Mouse (Mus musculus) spleen, embryonic (tissue): ENCODE measurements at regions not wholly inside any gene's neighbourhood (a gene's known extent, or its start where the extent isn't known, plus 50 kb on each side); places are given as distances from the start of the nearest gene placed in this dataset.

ENCODE experiments used
- CTCF ChIA-PET: fragments of 350-600 bp; sonication (Branson Sonifier 250); formaldehyde crosslinking; loops from one replicate; lab custom pipeline; 2022; lab: Charles Lee

DNA sequence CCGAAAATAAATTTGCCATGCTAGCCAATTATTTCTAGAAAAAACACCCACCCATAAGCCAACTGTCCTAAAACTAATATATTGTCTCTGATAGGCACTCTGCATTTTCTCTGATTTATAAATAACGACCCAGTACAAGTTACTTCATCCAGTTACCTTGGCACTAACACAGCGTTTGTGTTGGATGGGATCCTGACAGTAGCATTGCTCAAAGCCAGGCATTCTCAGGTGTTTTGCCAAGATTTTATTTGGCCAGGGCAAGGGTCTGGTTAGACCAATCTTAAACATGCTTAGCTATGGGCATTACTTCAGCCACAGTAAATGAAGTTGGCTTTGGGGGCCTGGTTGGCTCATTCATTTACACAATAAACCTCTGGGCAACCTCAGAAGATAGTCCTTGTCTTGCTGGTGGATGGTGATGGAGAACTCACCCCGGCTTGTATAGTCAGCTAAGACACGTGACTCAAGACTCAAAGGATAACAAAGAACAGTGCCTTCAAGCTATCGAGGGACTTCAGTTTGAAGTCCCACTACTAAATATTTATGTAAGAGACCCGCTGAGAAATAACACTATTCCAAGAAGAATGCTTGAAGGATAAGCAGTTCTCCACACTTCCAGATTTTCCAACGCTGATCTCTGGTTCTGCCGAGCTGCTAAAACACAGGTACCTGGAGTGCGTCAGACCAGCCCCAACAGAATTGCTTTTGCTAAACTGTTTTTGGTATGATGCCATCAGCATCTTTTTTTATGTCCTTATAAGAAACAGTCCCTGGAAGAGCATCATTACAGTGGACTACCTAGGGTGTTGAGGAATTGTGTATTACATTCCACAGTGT is 125.0 kb upstream of the Pkdcc start:
- CTCF ChIA-PET = no interaction called here

DNA sequence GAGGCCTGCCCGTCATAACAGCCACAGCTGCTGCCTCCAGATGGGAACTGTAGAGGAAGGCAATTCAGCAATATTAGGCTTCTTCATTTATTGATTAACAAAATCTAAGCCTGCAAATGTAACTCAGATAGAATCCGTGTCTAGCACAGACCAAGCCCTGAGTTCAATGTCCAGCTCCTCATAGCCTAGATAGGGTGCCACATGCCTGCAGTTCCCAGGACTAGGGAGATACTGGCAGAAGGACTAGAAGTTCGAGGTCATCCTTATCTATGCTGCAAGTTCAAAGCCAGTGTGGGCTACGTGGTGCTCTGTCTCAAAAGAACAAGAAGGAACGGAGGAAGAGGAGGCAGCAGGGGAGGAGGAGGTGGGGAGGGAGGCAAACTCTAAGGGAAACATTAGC is 121.2 kb upstream of the Pkdcc start:
- CTCF ChIA-PET = no interaction called here

DNA sequence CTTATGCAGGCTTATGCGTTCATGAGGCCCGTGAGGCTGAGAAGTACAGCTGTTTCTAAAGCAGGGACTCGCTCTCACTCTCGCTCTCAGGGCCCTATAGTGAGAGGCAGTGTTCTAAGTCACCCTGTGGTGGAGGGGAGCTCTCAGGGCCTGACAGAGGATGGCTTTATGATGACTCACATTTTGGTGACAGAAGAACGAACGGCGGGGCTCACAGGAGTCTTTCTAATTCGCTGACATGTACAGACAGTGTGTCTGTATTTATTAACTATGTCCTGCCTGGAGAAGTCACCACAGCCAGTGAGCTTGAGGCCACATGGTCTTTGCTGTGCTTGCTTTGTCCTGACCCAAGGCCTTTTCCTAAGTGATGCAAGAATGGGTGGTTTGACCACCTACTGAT is 118.6 kb upstream of the Pkdcc start:
- CTCF ChIA-PET = no interaction called here

DNA sequence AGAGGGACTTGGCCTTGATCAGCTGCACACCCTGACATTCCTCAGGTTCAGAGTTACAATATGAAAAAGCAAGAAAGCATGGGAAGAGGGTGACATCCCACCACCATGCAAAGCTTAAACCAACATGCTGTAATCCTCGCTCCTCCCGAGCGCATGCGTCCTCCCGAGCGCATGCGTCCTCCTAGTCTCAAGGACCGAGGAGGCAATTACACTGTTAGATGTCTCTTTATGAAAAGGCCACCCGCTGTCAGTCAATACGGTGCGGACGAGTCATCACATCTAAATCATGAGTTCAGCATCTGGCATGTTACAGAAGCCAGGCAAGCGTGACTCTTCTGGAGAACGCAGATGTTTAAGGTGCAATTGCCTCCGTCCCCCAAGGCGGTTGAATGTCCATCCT is 117.1 kb upstream of the Pkdcc start:
- CTCF ChIA-PET = no interaction called here

DNA sequence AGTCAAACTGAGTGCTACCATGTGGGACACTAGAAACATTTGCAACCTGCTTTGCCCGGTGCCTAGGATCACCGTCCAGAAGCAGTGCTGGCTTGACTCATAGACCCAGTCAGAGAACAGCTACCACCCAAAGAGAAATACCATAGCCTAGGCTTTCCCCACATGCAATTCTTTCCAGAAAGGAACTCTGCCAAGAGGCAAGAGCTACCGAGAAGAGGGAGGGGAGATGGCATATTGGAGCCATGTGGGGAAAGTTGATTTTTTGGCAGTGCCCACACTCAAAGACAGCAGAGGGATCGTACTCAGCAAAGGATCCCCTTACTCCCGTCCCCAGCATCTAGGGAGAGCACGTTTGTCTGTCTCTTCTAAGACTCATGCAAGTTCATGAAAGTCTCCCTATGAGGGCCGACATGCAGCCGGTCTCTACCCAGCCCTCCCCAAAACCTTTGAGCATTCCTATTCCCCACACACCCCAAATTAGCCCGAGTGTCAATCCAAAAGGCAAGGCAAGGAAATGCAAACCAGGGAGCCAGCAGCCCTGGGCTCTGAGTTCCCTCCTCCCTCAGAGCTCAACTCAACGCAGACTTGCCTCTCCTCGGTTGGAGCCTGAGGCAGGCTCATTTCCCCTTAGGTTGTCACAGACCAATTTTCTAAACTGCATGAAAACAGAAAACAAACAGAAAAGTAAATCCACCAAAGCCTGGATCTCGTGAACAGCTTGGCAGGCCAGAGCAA is 116.2 kb upstream of the Pkdcc start:
- CTCF ChIA-PET = no interaction called here

DNA sequence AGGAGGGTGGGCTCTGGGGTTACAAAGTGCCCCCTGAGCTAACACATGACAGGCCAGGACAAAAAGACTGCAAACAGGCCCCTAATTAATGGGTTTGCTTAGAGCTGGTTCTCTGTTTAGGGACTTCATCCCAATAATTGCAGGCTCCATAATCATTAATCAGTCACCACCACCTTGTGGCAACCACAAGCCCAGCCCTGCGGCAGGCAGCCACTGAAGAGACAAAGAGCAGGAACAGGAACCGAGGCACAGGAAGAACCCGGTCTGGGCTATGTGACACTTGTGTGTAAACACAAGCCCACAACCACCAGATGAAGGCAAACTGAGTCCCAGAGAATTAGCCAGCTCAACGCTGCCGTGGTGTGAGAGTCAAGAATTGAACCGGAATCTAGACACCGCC is 114.1 kb upstream of the Pkdcc start:
- CTCF ChIA-PET = no interaction called here

DNA sequence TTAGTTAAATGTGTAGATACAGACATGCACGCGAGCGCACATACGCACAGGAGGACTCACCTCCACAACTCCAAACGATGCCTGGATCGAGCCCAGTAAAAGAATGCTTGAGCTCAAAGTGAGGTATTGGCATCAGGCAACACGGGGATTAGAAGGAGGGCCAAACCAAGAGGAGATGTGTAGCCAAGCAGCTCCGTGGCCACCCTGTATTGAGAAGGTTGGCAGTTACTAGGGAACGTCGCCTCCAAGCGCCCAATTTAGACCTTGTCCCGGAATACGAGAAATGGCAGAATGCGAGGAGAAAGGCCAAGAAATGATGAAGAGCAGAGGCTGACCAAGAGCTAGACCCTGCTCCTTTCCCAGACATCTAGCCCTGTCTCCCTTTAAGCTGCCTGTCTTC is 113.3 kb upstream of the Pkdcc start:
- CTCF ChIA-PET = no interaction called here

DNA sequence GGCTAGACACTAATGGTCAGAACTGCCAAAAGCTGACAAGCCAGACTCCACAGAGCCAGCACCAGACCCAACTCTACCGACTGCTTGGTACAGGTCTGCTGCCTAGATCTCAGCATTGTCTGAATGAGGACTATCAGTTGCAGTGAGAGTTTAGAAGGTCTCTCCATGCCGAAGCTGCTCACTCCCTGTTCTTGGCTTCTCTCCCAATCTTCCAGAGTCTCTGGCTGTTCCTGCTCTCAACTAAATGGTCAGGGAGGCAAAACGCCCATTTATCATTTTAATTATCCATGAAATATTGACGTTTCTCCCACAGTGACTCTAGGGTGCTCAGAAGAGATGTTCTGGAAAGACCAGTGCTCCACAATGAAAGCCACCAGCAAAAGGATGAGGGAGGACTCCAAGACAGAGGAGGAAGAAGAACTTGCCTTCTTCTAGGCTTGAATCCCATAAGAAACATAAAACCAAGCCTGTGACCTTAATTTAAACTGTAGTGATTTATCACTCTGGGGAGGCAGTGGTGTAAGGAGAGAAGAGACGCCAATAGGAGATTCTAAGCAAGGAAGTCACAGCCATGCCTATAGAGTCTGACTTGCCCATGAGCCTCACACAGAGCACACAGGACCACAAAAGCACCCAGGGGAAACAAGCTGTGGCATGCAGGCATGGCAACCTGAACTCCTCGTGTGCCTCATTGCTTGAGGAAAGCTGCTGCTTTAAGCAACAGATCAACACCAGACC is 112.2 kb upstream of the Pkdcc start:
- CTCF ChIA-PET = no interaction called here

DNA sequence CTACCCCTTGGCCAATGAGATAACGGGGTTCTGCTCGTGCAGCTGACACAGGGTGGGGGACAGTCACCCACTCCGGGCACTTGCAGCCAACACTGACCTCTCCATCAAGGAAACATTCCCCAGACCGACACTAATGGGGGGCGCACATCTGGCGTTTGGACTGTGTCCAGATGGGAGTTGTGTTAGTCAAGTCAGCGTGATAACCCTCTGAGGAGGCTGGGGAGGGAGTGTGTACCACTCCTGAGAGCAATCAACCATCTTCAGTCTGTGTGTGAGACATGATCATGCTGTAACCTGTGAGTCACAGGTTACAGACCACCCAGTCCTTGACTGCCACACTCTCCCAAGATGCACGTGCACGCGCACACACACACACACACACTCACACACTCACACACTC is 106.9 kb upstream of the Pkdcc start:
- CTCF ChIA-PET = no interaction called here

DNA sequence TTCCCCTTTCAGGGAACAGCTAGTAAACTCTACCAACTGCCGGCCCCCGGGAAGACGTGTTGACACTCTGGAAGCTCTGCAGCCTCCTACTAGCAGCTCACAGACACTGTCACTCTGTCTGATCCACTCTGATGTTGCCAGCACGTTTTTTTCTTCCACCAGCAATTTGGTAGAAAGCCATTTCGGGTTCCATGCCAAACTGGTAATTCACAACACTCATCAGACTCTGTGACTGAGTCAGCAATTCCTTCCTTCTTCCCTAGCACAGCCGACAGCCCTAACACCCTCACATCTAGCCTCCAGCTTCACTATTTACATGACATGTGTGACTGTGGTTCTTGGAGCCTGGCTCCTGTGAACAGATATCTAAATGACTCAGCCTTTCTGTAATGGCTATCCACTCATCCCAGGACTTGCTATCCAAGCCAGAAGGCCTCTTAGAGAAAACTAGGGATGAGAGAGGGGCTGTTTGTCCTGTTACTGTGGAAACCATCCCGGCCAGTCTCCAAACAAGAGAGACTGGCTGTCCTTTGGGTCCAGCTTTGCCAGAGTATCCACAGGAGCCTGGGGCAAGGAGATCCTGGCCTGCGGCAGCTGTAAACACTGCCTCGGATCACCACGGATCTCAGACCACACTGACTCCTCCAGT is 105.2 kb upstream of the Pkdcc start:
- CTCF ChIA-PET = no interaction called here

DNA sequence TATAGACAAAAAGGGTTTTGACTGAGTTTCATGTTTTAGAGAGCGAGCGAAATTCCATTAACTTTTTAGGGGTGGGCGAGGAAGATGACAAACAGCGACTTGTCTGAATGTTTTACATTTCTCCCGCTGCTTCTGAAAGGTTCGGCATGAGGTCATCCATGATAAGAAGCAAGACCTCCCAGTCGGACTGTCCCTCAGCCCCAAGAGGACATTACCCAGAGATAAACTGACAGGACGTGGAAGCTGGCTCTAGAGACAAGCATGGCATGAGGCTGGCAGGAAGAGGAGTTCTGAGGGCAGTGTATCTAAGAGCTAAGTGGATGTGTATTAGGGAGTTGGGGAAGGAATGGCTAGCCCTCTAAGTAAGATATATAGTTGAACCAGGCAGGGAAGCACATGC is 104.5 kb upstream of the Pkdcc start:
- CTCF ChIA-PET = no interaction called here

DNA sequence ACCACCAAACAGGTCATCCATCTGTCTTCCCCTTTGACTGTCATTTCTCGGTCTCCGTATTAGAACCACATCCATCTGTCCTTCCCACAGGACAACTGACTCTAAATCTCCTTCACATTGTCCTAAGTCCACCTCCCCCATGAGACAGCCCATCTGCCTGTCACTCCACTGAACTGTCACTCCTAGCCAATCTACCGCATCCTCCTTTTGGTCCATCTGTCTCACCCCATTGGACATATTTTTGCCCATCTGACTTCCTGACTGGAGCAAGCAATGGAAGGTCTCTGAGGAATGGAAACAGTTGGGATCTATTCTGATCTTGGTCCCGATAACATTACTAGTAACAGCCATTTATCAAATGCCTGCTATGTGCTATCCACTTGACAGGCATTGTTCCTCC is 99.9 kb upstream of the Pkdcc start:
- CTCF ChIA-PET = no interaction called here

DNA sequence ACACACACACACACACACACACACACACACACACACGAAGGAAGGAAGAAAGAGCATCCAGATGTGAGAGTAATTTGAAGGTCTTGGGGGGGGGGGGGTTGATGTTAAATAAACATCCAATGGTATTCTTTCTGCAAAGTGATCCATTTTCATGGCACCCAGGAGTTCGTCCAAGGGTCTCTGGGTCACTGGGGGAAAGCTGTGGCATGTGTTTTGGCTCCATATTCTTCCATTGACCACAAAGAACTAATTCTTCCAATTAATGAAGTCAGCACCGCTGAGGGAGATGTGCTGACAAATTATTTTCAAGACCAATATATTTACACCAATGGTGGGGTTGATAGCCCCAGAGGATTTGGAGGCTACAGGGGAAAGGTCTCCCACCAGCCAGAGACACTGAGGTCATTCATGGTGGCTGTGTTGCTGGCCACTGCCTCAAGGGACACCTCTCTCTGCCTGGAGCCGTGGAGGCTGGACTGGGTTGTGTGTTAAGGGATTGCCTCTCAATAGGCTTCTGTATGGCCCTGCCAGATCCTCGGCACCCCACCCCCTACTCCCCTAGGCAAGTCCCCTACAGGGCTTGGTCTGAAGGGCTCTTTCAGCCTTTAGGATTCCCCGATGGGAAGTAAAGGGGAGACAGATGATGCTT is 99.1 kb upstream of the Pkdcc start:
- CTCF ChIA-PET = no interaction called here

DNA sequence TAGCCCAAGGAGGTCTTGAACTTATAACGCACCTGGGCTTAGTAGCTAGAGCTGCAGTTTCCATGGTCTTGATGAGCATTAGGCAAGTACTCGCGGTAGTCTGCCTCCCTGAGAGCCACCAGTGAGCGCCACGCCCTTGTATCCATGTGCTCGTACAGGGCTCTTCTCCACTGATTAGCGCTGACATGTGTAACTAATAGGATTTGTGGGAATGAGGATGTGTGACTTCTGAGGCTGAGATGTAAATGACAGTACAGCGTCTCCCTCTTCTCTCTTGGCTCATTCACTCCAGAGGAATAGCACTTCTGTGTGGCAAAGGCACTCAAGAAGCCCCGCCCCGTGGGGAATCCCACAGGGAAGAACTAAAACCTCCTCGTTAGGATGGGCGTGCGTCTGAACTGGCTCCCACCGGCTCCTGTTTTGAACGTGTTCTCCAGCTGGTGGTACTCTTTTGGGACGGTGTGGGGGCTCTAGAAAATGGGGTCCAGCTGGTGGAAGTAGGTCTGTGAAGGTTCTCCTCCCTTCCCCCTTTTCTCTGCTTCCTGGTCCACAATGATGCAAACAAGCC is 94.3 kb upstream of the Pkdcc start:
- CTCF ChIA-PET = no interaction called here

DNA sequence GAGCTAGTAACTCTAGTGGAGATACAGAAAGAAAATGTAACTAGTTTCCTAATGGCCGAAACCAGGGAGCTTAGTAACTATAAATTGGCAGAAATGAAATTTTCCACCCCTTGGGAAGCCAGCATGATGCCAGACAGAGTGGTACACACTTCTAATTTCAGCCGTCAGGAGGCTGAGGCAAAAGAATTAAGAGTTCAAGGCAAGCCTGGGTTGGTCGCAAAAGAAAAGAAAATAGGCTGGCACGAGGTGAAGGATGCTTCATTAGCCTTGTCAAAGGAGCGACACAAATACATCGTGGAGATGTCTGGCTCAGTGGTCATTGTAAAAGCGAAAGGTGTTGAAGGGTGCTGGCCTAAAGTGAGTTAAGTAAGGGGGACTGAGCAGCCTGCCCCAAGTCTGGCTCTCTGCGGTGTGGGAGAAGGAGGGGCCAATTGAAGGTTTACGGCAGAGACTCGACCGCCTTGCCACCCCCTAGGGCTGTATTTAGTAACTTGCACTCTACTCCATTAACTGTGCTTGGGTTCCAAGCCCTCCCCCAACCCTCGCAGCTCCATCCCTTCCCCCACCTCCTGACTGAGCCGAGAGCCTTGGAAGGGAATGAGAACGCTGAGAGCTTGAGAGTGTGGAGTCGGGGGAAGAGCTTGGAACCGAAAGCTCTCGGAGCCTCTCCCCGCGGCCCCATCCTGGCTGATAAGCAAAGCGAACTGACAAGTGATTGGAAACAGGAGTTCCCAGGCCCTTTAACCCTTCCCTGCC is 92.4 kb upstream of the Pkdcc start:
- CTCF ChIA-PET = no interaction called here

DNA sequence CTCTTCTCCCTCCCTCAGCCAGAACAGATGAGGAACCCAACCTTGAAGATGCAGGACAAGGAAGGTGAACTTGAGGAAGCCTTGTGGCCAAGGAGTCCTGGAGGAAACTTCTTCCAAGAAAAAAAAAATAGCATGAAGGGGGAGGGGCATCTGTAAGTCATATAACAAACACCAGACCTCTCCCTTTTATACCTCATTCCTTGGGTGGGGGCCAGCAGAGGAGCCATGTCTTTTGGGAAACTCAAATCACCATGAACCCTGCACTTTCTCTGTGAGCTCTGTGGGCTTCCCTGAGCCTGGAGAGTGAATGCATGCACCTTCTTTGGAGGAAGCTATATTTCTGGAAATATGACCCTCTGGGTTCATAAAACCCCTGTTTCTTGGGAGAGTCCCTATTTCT is 90.0 kb upstream of the Pkdcc start:
- CTCF ChIA-PET = no interaction called here

DNA sequence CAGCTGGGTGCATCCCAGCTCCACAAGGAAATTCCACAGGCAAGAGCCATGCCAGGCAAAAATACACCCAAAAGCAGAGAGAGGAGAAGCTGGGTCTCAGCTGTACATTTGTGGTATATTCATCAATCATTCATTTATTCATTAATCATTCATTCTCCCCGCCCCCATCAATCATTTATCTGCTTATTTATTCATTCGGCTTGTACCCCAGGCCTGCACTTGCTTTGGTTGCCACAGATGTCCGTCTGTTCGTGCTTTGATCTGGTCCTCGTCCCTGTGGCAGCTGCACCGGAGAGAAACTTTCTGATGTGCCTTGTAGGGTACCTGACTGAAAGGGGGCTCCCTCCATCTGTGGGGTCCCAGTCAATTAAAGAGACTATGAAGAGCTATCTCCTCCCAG is 87.2 kb upstream of the Pkdcc start:
- CTCF ChIA-PET = no interaction called here

DNA sequence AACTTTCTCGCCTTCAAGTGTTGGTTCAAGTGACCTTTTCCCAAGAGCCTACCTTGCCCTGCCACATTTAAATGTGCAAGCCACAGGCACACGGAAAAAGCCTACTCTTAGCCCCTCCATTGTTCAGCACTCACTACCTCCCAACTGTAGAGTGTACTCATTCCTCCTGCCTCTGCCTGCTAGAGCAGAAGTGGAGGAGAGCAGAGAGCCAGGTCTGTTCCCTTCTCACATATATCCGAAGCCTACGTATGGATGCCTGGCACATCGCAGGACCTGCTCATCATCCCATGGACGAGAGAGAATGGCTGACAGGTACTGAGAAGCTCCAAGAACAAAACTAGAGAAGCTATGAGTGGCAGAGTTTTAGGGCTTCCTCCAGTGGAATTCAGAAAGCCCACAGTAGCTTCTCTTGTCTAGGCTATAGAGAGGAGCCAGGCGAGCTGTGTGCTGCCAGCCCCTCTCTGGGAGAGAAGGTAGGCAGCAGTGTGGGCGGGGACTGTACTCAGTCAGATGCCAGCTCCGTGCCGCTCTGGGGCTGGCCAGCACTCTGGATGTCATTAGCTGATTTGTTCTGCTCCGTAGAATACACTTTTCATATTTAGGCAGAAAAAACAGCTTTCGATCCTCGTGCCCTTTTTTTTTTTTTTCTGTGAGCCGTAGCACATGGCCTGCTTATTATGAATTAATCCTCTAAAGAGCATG is 86.1 kb upstream of the Pkdcc start:
- CTCF ChIA-PET = no interaction called here

DNA sequence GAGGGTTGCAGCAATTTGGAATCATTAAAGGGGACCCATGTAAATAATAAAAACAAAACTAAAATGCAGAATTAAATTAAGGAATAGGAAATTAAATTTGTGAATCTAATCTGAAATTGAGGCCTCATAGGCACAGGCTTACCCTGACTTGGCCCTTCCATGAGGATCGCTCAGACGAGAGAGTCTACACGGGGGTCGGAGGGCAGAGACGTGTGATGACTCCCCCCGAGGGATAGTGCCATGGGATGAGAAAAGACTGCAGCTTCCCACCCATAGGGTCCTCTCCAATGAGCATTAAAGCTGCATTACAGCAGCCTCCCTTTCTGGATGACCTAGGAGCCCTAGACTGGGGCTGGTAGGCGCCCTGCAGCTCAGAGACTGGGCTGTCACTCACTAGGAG is 85.4 kb upstream of the Pkdcc start:
- CTCF ChIA-PET = no interaction called here

DNA sequence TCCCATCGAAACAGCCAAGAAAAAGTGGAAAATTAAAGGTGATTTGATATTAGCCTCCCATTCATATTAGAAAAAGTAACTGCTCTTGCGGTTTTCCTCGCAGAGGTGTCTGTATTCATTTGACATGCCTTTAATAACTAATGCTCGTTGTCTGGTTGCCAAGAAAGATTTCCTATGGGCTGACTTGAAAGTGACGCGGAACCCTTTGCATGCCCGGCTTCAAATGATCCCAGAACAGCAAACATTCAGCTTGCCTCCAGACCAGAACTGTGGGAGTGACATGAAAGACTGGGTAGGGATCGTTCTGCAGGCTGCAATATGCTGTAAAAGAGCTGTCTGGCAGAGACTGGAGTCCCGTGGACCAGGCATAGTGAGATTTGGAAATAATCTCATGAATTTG is 81.9 kb upstream of the Pkdcc start:
- CTCF ChIA-PET = no interaction called here
